Mouse (Mus musculus) skeletal muscle tissue, adult 2 months (tissue): ENCODE results near the gene Chd9.

Source experiments
- DNase-seq: peaks from one replicate; pipeline ENCODE4 v3.0.0-alpha.2; 2012; ENCODE audit warnings: low read depth, low spot score

Chd9 gene

GRCm38 (mm10) chr8:90839725-90840714 lies 11.9 kb downstream of the Chd9 start:
- DNase-seq, result peak; percentile 81

- DNase-seq, result peak; percentile 63
Observed at GRCm38 (mm10) chr8:90841321-90841720, 13.2 kb downstream of the Chd9 start.

- no peak for DNase-seq
Observed at GRCm38 (mm10) chr8:90843127-90843526, 15.0 kb downstream of the Chd9 start.

- DNase-seq, result no peak
Observed at GRCm38 (mm10) chr8:90844179-90844967, 16.2 kb downstream of the Chd9 start.

GRCm38 (mm10) chr8:90847980-90848379 lies 19.8 kb downstream of the Chd9 start:
- DNase-seq, result no peak

GRCm38 (mm10) chr8:90849462-90850050 lies 21.4 kb downstream of the Chd9 start:
- DNase-seq, result no peak

- no peak for DNase-seq
Observed at GRCm38 (mm10) chr8:90851544-90851943, 23.4 kb downstream of the Chd9 start.

GRCm38 (mm10) chr8:90853971-90854670 lies 26.0 kb downstream of the Chd9 start:
- DNase-seq, result no peak

GRCm38 (mm10) chr8:90854671-90855161 lies 26.6 kb downstream of the Chd9 start:
- no peak for DNase-seq

- no peak for DNase-seq
Observed at GRCm38 (mm10) chr8:90856171-90856570, 28.0 kb downstream of the Chd9 start.

- no peak for DNase-seq
Observed at GRCm38 (mm10) chr8:90856952-90857351, 28.8 kb downstream of the Chd9 start.

- no peak for DNase-seq
Observed at GRCm38 (mm10) chr8:90858071-90858470, 29.9 kb downstream of the Chd9 start.

- no peak for DNase-seq
Observed at GRCm38 (mm10) chr8:90861266-90861944, 33.3 kb downstream of the Chd9 start.

GRCm38 (mm10) chr8:90862038-90862437 lies 33.9 kb downstream of the Chd9 start:
- DNase-seq, result peak; percentile 74

GRCm38 (mm10) chr8:90867061-90867460 lies 38.9 kb downstream of the Chd9 start:
- no peak for DNase-seq

GRCm38 (mm10) chr8:90867911-90868310 lies 39.8 kb downstream of the Chd9 start:
- no peak for DNase-seq

- DNase-seq, result no peak
Observed at GRCm38 (mm10) chr8:90868334-90868733, 40.2 kb downstream of the Chd9 start.

- peak; percentile 98 for DNase-seq
Observed at GRCm38 (mm10) chr8:90869071-90869919, 41.1 kb downstream of the Chd9 start.

GRCm38 (mm10) chr8:90869920-90870777 lies 42.0 kb downstream of the Chd9 start:
- no peak for DNase-seq
